17 mouse cellular contexts compared by ENCODE assay signal in the genomic region with DNA sequence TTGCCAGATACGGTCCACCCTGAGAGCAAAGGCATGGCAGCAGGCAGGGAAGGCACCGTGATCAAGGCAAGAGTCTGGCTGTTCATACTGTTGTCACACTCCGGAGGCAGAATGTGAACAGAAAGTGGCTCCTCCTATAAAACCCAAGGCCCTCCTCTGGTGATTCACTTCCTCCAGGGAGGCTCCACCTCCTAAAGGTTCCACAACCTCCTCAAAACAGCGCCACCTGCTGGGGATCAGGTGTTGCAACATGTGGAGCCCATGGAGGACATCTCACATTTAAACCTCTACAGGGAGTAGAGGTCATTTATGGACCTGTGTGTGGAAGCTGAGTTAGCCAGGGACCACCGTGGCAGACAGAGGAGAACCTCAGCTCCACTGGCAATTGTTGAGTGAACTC. TPM values are rescaled to one million over a fixed set of nuclear protein-coding genes. Genes with fewer than 3 reads are reported as not detected.
DNase-seq lines count a peak whose midpoint lies in the region; ATAC-seq and TF ChIP-seq lines count a peak whose summit lies in the region.
"Had no signal": no experiment of that assay in that cellular context is flagged by ENCODE, and none has a peak within 500 bp of the region (broad histone marks: within the 10 kb centered on the region; RNA-seq: fewer than 3 reads in every experiment).

No protein-coding gene starts in this region.

- H3K4me1 ChIP-seq in intestine, postnatal 0 days (replicated peaks; ENCODE audit: control insufficient read depth, insufficient read depth, low read length) = no peaks in the 10 kb centered on the region
- H3K4me1 ChIP-seq in intestine, embryonic 16.5 days (ENCODE audit: control insufficient read depth, insufficient read depth, low read length) = no peaks in the 10 kb centered on the region
- no peaks in the 10 kb centered on the region for H3K4me1 ChIP-seq in midbrain, embryonic 11.5 days (ENCODE audit: control insufficient read depth, insufficient read depth, low read length)
- no peaks in the 10 kb centered on the region for H3K4me1 ChIP-seq in midbrain, embryonic 13.5 days (replicated peaks)
- H3K4me1 ChIP-seq: lung, embryonic 15.5 days; megakaryocyte, embryonic 14.5 days had no signal

- no peak overlapping the region for H3K27ac ChIP-seq in intestine, postnatal 0 days (ENCODE audit: low read depth, low read length)
- H3K27ac ChIP-seq in intestine, embryonic 16.5 days (ENCODE audit: low read length) = no peak overlapping the region
- no peak overlapping the region for H3K27ac ChIP-seq in midbrain, embryonic 11.5 days (ENCODE audit: low read depth, low read length)
- H3K27ac ChIP-seq in midbrain, embryonic 13.5 days = no peak overlapping the region
- H3K27ac ChIP-seq: lung, embryonic 15.5 days had no signal

- ATAC-seq in intestine, postnatal 0 days = no peak
- no peak for ATAC-seq in intestine, embryonic 16.5 days
- ATAC-seq in midbrain, embryonic 11.5 days (ENCODE audit: low FRiP score) = no peak
- ATAC-seq in midbrain, embryonic 13.5 days = no peak
- no peak for ATAC-seq in cerebellum, adult (ENCODE audit: insufficient number of reproducible peaks, low FRiP score, low TSS enrichment)

- H3K4me2 ChIP-seq in intestine, postnatal 0 days (replicated peaks; ENCODE audit: low read depth) = no peak overlapping the region
- H3K4me2 ChIP-seq in intestine, embryonic 16.5 days (ENCODE audit: low read depth, low read length) = no peak overlapping the region
- no peak overlapping the region for H3K4me2 ChIP-seq in midbrain, embryonic 11.5 days
- H3K4me2 ChIP-seq in midbrain, embryonic 13.5 days (replicated peaks) = no peak overlapping the region
- H3K4me2 ChIP-seq: lung, embryonic 15.5 days had no signal

- no peaks in the 10 kb centered on the region for H3K36me3 ChIP-seq in intestine, postnatal 0 days (ENCODE audit: control insufficient read depth, insufficient read depth)
- H3K36me3 ChIP-seq in intestine, embryonic 16.5 days (ENCODE audit: control insufficient read depth, insufficient read depth, low read length) = no peaks in the 10 kb centered on the region
- peaks cover 15% of the 10 kb centered on the region for H3K36me3 ChIP-seq in midbrain, embryonic 11.5 days (ENCODE audit: control insufficient read depth, insufficient read depth, low read length)
- peaks cover 84% of the 10 kb centered on the region for H3K36me3 ChIP-seq in midbrain, embryonic 13.5 days
- H3K36me3 ChIP-seq: lung, embryonic 15.5 days had no signal

- 0 out of 2 replicates have a peak, but pooled peaks cover 4% of the 10 kb centered on the region for H3K9me3 ChIP-seq in intestine, postnatal 0 days (ENCODE audit: control insufficient read depth)
- no peaks in the 10 kb centered on the region for H3K9me3 ChIP-seq in intestine, embryonic 16.5 days (ENCODE audit: control insufficient read depth, low read length)
- H3K9me3 ChIP-seq in midbrain, embryonic 11.5 days (ENCODE audit: control insufficient read depth, low read length) = no peaks in the 10 kb centered on the region
- no peaks in the 10 kb centered on the region for H3K9me3 ChIP-seq in midbrain, embryonic 13.5 days
- H3K9me3 ChIP-seq: lung, embryonic 15.5 days had no signal

- TF ChIP-seq CTCF in intestine, postnatal 0 days (IDR thresholded peaks at IDR 0.05; ENCODE audit: low read depth) = peak; percentile 38

- H3K9ac ChIP-seq in intestine, postnatal 0 days (ENCODE audit: low read depth, low read length) = no peak overlapping the region
- H3K9ac ChIP-seq in intestine, embryonic 16.5 days (ENCODE audit: low read depth, low read length) = no peak overlapping the region
- H3K9ac ChIP-seq in midbrain, embryonic 11.5 days (ENCODE audit: low read length) = no peak overlapping the region
- H3K9ac ChIP-seq in midbrain, embryonic 13.5 days (replicated peaks) = no peak overlapping the region
- H3K9ac ChIP-seq: lung, embryonic 15.5 days had no signal

- H3K27me3 ChIP-seq in intestine, postnatal 0 days (replicated peaks; ENCODE audit: control insufficient read depth, insufficient read depth, low read length) = no peaks in the 10 kb centered on the region
- no peaks in the 10 kb centered on the region for H3K27me3 ChIP-seq in intestine, embryonic 16.5 days (replicated peaks; ENCODE audit: control insufficient read depth, insufficient read depth, low read length)
- H3K27me3 ChIP-seq in midbrain, embryonic 11.5 days (ENCODE audit: control insufficient read depth, insufficient read depth, low read length) = no peaks in the 10 kb centered on the region
- H3K27me3 ChIP-seq in midbrain, embryonic 13.5 days = no peaks in the 10 kb centered on the region
- H3K27me3 ChIP-seq: lung, embryonic 15.5 days had no signal

- H3K4me3 ChIP-seq in intestine, postnatal 0 days (ENCODE audit: low read depth, low read length) = no peak overlapping the region
- no peak overlapping the region for H3K4me3 ChIP-seq in intestine, embryonic 16.5 days (ENCODE audit: low read length)
- H3K4me3 ChIP-seq in midbrain, embryonic 11.5 days (ENCODE audit: low read depth, low read length) = no peak overlapping the region
- no peak overlapping the region for H3K4me3 ChIP-seq in midbrain, embryonic 13.5 days (replicated peaks)
- H3K4me3 ChIP-seq: erythroblast, embryonic 14.5 days; lung, embryonic 15.5 days had no signal

- peak; percentile 72 for DNase-seq in midbrain, embryonic 11.5 days (ENCODE audit: low spot score, missing footprints)
- peak; percentile 32 for DNase-seq in NIH3T3 (ENCODE audit: low read depth)
- no peak for DNase-seq in ovary, postnatal 10 days (ENCODE audit: low spot score)
- DNase-seq: cerebellum, adult 11-12 months; embryo, embryonic 11 days; heart, adult 11 months; kidney, postnatal 36 days; layer of hippocampus, postnatal 36 days; right cerebral cortex, adult 18-20 months; spleen, adult 18-20 months had no signal

- 91% methylated on average over 5 of the region's 5 CpGs for WGBS in intestine, postnatal 0 days
- 82% methylated on average over 5 of the region's 5 CpGs for WGBS in intestine, embryonic 16.5 days
- WGBS in midbrain, embryonic 11.5 days = 84% methylated on average over 5 of the region's 5 CpGs
- 84% methylated on average over 5 of the region's 5 CpGs for WGBS in midbrain, embryonic 13.5 days

RNA-seq across cellular contexts. Expression of a gene that starts 20.1 kb away (rescaled TPM):
- 2.9 and 3.5 TPM in 2 replicates for polyA plus RNA-seq in intestine, postnatal 0 days (2015; fragmentation: Nextera tagmentation; extraction: Ambion mirVana)
- 5.8 and 6.9 TPM in 2 replicates for polyA plus RNA-seq in intestine, embryonic 16.5 days (2015; fragmentation: Nextera tagmentation; extraction: Ambion mirVana)
- 22.8 and 23.2 TPM in 2 replicates for polyA plus RNA-seq in midbrain, embryonic 11.5 days (2014; fragmentation: Nextera tagmentation; extraction: Ambion mirVana)
- polyA plus RNA-seq in midbrain, embryonic 13.5 days (2015; fragmentation: Nextera tagmentation; extraction: Ambion mirVana) = 61.9 and 70.6 TPM in 2 replicates
- polyA plus RNA-seq: erythroblast, embryonic 14.5 days had no signal
